Mouse (Mus musculus) cerebellum, adult 2 months (tissue): ENCODE measurements at regions not wholly inside any gene's neighbourhood (a gene's known extent, or its start where the extent isn't known, plus 50 kb on each side); places are given as distances from the start of the nearest gene placed in this dataset.

Experiments
- CTCF ChIP-seq: fragments of 200-500 bp; IDR thresholded peaks from 2 replicates; pipeline ENCODE4 v1.5.1; 2011; ENCODE audit warnings: low read depth, mild to moderate bottlenecking, control low read depth, low read length, moderate library complexity, borderline replicate concordance; ENCODE audit not compliant: insufficient read depth
- POLR2A ChIP-seq: fragments of 200-500 bp; IDR thresholded peaks from 2 replicates; pipeline ENCODE4 v1.6.1; 2011; ENCODE audit warnings: low read length, control low read depth, borderline replicate concordance; ENCODE audit not compliant: insufficient read depth

DNA sequence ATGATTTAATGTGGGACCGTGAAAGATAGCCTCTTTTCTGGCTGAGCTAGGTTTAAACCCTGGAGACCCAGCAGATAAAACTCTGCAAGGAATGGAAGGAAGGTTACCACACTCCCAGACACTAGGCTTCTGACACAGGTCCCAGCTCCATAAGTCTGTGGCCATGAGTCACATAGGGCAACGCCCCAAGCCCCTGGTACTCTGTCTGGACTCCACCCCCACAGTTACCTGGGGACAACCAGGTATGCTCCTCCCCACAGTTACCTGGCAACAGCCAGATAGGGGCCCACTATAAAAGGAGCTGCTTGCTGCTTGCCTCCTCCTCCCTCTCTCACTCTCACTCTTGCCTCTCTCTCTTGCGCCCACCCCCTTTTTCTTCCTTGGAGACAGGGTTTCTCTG, 51.7 kb upstream of the Ccdc130 start:
- TF ChIP-seq POLR2A (no peak), CTCF (no peak)
